Mouse (Mus musculus): ENCODE measurements around the gene Gpc6. TPM values are rescaled to one million over a fixed set of nuclear protein-coding genes. Genes with fewer than 3 reads are reported as not detected.

Gpc6 gene
- total RNA-seq, 2 experiments from 2014 or later: 27.4 to 32.7 TPM

DNA sequence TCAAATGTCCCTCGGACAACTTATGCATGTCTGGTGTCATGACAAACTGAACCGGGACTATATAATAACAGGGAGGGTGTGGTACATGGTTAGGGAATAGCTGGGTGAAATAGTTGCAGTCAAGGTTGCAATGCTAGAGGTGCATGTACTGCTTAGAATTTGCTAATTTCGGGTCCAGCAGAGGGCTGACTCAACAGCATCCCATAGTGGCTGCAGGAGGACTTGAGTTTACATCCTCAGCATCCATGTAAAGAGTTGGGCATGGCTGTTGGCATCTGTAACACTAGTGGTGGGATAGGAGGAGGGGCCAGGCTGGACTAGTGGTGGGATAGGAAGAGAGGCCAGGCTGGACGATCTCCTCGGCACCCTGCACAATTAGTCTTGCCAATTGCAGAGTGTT, 565.4 kb downstream of the Gpc6 start:
- intact Hi-C loops (cut with DNase I): no loop called here
- DNase-seq (ENCODE audit: extremely low spot score in 1 of 2, low spot score in 2 of 2): no peak

DNA sequence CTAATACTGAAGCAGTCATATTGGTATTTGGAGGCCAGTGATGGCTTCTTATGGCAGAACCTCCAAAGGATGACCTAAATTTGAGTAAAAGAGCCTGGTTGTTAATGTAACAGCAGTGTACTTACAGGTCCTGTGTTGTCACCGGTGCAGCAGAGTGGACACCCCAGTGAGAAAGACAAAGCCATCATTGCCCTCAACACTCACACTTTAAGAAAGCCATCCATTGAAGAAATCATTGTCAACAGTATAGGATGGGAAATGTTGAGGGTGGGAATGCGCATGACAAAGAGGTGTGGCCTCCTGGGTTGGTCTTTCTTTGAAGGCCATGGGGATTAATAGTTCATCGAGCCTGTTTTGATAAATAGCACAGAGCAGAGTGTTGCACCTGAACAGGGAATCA, 570.0 kb downstream of the Gpc6 start:
- intact Hi-C loops (cut with DNase I): no loop called here
- no peak for DNase-seq (ENCODE audit: extremely low spot score in 1 of 2, low spot score in 2 of 2)

DNA sequence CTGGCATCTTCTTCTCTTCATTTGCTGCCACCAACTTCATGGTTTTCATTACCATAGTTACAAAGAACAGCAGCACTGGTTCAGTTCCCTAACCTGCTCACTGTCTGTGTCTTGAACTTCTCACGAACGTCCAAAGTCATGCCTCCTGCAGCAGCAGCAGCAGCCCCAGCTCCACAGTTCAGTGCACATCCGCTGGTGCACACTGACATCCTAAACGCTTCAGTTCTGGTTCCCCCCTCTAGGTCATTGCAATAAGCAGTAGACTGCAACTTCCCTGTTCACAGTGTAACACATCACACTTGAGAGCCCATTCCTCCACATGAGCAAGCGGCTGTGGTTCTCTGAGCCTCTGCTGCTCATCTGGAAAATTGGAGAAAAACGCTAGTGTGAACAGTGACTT, 573.7 kb downstream of the Gpc6 start:
- DNase-seq (ENCODE audit: extremely low spot score in 1 of 2, low spot score in 2 of 2): no peak
- intact Hi-C loops (cut with DNase I): no loop called here

DNA sequence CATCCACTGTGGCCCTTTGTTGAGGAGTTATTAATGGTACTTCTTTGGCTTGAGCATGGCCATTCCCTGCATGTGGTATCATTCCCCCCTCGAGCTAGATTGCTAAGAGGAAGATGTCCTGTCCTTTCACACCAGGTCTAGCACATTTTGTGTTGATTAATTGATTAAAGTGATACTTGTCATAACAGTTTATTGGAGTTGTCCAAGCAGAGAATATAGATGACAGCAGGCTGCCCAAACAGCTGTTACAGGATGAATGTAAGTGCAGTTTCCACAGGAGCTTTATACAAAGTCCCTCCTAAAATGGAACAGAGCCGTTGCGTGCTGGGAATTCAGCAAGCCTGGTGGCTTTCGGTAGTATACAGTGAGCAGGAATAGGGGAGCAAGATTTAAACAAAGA, 574.2 kb downstream of the Gpc6 start:
- intact Hi-C loops (cut with DNase I): no loop called here
- no peak for DNase-seq (ENCODE audit: extremely low spot score in 1 of 2, low spot score in 2 of 2)

DNA sequence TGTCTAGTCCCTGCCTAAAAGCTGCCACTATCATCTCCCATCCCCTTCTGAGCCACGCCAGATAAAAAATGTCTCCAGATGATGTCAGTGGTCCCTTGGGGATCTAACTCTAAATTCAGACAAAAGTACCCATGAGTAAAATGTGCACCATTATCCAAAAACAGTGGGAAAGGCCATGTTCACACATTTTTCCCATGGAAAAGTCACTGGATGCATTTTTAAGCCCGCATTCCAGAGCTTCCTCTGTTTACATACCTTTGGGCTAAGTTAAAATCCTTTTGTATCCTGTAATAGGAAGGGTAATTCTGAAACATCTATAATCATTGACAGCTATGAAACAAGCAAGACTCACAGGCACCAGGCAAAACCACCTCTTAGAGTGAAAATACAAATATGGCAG, 589.7 kb downstream of the Gpc6 start:
- intact Hi-C loops (cut with DNase I): no loop called here
- DNase-seq (ENCODE audit: extremely low spot score in 1 of 2, low spot score in 2 of 2): no peak

DNA sequence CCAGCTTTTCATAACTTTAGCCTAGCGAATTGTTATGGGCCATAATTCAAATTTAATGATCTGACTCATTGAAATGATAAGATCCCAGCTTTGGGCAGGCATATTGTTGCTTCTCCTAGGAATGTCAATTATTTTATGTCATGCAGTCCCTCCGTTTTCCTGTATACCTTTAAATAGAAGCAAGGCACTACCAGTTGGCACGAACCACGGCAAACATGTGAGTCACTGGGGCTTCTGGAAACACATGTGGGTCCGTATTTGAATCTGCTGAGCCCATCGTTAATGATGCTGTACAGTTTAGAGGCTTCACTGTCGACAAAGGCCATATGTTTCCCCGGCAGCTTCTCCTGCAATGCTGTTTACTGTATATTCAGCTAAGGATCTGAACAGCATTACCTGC, 594.5 kb downstream of the Gpc6 start:
- DNase-seq (ENCODE audit: extremely low spot score in 1 of 2, low spot score in 2 of 2): peak in 1 of 2 experiments; percentile 17

DNA sequence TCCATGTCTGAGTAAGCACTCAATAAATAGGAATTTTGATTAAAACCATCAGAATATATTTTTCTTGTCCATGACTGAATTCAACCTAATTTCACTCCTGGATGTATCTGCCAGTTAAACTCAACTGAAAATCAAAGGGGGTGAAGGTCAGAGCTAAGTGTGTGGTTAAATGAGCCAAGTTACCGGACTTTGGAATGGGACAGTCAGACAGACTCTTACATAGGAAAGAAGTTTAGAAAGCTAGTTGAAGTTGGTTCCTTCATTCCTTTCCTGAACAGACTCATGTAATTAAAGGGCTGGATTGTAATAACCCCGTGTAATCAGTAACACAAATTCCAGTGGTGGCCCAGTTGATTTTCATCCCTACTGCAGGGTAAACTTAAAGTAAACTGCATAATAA, 595.6 kb downstream of the Gpc6 start:
- no peak for DNase-seq (ENCODE audit: extremely low spot score in 1 of 2, low spot score in 2 of 2)
- intact Hi-C loops (cut with DNase I): no loop called here

More for the DNA sequence above, 594.5 kb downstream of the Gpc6 start:
- intact Hi-C loops (cut with DNase I): no loop called here

DNA sequence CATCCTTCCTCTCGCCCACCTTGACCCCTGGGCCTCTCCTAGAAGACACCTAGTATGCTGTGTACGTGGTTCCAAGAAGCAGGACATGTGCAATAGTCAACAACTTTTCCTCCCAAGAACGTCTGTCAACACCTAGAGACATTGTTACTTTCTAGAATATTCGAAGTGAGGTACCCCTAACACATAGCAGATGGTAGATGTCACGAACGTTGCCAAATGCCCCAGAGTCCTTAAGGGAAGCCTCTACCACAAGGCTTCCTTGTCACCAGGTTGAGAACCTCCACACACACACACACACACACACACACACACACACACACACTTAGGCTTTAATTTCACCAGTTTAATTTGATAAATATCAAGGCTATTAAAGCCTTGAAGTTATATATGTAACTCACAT, 600.0 kb downstream of the Gpc6 start:
- intact Hi-C loops (cut with DNase I): no loop called here
- no peak for DNase-seq (ENCODE audit: extremely low spot score in 1 of 2, low spot score in 2 of 2)

DNA sequence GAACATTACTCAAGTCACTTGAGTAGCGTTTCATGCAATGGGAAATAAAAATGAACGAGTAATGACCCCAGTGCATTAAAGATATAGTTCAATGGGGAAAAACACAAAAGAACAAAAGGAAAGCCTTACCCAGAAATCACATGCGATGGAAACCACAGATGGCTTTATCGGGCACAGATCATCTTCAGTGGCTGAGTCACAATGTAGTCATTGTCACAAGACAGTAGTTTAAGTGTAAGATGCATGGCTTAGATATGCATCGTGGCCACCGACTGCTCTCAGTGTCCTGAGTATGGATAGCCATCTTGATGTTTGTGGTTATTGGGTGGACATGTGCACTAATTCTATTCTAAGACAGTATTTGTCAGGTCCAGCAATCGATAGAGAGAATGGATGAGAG, 601.9 kb downstream of the Gpc6 start:
- intact Hi-C loops (cut with DNase I): no loop called here
- DNase-seq (ENCODE audit: extremely low spot score in 1 of 2, low spot score in 2 of 2): no peak

DNA sequence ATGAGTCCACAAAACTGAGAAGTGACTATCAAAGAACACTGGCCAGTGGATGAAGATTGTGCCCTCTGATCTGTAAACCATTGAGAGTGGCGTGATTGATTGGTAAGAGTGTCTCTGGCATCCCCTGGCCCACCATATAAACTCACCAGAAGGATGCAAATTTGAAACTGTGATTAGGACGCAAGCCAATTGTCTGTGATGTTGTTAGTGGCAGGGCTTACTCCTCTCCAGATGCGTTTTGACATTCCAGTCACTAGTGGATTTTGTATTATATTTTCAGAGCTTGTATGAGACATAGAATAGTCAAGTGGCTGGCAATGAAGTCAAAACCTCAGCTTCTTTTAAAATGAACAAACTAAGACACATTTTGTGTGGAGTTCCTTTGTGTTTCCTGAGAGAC, 604.3 kb downstream of the Gpc6 start:
- DNase-seq (ENCODE audit: extremely low spot score in 1 of 2, low spot score in 2 of 2): no peak
- intact Hi-C loops (cut with DNase I): no loop called here

DNA sequence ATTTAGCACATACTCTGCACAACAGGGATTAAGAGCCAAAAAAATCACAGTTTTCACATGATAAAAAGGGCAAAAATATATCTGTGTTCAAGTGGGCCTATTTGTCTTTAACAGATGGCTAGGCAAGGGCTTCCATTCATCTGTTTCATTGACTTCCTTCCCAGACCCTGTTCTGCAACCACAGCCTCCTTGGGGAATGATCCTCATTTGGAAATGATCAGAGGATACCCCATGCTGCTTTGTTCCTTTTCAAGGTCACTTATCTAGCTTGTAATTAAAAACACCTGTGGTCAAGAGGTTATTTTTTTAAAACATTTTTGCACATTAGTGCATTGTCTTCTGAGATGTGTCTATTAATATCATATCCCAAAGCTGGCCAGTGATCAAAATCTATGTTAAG, 627.7 kb downstream of the Gpc6 start:
- no peak for DNase-seq (ENCODE audit: extremely low spot score in 1 of 2, low spot score in 2 of 2)
- intact Hi-C loops (cut with DNase I): no loop called here

DNA sequence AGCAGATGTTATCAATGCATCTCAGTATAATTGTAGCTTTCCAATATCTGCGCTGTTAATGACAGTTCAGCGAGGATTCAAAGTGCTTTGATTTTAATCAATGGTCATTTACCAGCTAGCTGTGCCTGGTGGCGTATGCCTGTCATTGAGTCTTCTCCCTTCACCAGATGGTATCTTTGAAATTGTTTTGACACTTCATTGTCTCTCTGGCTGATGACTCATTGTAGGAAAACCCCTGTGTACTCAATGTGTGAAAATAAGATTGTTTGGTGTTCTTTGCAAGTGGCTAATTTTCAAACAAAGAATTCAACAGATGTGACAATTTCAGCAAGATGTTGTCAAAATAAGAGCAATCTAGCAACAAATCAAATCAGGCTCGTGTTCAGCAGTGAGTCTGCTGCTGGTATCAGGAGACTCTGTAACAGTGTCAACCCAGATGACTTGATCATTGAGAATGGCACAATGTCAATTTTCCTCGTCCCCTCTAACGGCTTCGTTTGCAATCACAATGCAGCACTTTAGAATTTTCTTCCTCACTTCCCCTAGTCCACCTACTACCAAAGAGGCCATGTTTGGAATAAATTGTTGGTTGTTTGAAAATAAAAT, 631.7 kb downstream of the Gpc6 start:
- intact Hi-C loops (cut with DNase I): no loop called here
- DNase-seq (ENCODE audit: extremely low spot score in 1 of 2, low spot score in 2 of 2): no peak

DNA sequence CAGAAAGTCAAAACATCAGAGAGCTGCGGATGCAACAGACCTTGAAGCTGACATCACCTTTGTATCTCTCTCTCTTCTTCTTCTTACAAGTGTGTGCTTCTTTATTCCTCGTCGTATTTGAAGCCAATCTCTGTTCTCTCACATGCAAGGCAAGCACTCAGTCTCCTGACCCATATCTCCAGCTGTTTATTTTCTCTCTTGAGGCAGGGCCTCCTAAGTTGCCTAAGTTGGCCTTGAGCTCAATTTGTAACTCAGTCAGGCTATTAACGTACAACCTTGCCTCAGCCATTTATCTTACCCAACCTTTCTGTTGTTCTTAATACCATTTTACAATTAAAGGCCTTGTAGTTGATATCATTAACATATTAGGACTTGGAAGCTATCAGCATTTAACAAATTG, 637.0 kb downstream of the Gpc6 start:
- no peak for DNase-seq (ENCODE audit: extremely low spot score in 1 of 2, low spot score in 2 of 2)
- intact Hi-C loops (cut with DNase I): no loop called here

DNA sequence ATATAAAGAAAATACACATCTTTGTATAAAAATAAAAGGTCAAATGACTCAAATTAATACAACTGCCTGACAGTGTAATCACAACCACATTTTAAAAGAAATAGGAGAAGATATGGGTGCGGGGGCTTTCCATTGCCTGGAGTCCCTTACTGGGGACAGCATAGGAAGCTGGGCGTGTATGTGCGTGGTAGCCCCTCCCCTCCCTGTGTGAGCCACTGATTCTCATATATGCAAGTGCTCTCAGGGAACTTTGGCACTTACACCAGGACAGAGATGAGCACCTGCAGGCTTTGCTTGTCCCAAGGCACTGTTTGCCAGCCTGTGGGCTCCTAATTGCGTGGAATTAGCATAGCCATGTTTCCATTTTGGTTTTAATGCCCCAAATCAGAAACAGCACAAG, 644.2 kb downstream of the Gpc6 start:
- intact Hi-C loops (cut with DNase I): no loop called here
- no peak for DNase-seq (ENCODE audit: extremely low spot score in 1 of 2, low spot score in 2 of 2)

DNA sequence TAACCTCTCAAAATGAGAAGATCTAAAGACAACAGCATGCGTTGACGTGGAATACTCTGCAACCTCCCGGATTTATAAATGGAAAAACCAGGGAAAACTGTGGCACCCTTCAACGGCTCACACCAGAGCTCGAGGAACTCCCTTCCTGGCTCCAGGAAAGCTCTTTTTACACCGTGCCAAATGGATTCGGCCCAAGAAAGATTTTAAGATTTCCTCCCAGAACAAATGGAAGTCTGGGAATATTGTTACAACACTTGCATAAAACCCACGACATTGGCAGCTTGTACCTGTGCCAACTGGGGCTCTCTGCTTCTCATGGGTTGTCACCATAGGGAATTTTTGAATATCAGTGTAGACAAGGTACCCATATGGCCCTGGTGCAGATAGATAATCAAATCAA, 647.1 kb downstream of the Gpc6 start:
- DNase-seq (ENCODE audit: extremely low spot score in 1 of 2, low spot score in 2 of 2): peak; percentile 31 to 38

DNA sequence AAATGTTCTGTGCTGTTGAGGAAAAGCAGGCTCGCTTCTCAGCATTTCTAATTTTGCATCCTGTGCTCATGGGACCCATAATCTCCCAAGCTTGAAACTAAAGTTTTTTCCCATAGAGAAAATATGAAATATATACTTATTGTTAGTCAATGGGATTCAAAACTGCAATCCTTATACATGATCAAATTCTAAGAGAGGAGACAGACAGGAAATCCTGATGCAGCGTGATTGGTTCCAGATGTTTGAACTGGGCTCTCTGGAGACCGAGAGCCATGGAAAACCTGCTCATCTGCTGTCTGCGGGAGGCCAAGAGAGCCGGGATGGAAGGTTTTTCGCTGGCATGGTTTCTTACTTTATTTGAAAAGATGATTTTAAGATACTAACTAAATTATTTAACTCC, 649.1 kb downstream of the Gpc6 start:
- intact Hi-C loops (cut with DNase I): no loop called here
- no peak for DNase-seq (ENCODE audit: extremely low spot score in 1 of 2, low spot score in 2 of 2)

More for the DNA sequence above, 647.1 kb downstream of the Gpc6 start:
- intact Hi-C loops (cut with DNase I): no loop called here

DNA sequence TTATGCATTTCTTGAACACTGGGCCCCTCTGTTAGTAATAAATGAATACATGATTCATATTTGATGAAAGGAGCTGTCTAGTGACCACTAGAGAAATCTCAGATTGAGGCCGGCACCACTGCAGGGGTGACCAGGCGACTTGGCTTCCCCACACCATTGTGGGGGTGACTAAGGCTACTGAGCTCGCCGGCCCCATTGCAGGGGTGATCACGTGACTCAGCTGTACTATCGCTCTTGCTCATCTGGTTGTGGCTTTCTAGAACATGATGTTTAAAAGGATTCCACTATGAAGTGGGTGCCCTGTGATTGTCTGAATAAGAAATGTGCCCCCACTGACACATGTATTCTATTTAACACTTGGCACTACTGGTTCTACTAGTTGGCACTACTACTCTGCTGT, 656.6 kb downstream of the Gpc6 start:
- no peak for DNase-seq (ENCODE audit: extremely low spot score in 1 of 2, low spot score in 2 of 2)
- intact Hi-C loops (cut with DNase I): no loop called here

DNA sequence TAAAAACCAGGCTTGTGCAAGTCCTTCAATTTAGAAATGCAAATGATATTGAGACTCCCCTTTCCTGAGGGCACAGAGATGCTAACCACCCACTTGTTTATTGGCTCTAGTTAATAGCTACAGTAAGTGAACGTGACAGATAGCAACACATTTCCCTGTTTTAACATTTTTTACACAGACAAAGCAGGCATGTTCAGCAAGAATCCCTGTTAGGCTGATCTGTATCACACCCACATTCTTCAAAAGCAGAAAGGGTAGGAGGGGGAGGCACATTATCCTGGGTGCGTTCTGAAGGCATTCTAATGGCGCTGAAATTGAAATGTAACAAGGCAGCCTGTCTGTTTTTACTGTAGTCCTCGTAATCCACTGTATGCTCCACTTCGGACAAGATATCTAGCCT, 674.6 kb downstream of the Gpc6 start:
- intact Hi-C loops (cut with DNase I): no loop called here
- no peak for DNase-seq (ENCODE audit: extremely low spot score in 1 of 2, low spot score in 2 of 2)

DNA sequence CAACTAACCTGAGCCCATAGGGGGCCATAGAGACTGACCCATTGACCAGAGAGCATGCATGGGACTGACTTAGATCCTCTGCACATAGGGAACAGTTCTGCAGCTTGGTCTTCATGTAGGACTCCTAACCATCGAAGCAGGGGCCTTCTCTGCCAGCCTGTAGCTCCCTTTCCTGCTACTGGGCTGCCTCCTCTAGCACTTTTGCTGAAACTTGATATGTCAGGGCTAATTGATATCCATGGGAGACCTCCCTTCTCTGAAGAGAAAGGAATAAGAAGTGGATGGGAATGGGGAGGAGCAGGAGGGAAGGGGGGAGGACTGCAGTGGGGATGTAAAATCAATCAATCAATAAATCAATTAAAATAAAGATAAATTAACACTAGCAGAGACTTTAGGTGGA, 678.7 kb downstream of the Gpc6 start:
- DNase-seq (ENCODE audit: extremely low spot score in 1 of 2, low spot score in 2 of 2): no peak
- intact Hi-C loops (cut with DNase I): no loop called here

DNA sequence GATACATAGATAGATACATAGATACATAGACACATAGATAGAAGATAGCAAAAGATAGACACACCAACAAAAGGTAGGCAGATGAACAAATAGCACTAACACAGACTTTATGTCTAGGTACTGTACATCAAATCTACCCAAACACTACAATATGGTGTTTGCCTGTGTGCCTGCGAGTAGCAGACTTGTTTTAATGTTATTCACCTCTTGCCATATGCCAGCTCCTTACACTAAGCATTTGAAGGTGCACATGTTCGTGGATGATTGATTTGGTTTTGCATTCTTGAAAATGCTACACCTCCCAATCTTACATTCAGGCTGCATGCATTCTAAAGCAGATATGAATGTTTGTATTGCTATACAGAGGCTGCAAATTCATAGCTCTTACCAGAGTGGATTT, 680.6 kb downstream of the Gpc6 start:
- DNase-seq (ENCODE audit: extremely low spot score in 1 of 2, low spot score in 2 of 2): no peak
- intact Hi-C loops (cut with DNase I): no loop called here

DNA sequence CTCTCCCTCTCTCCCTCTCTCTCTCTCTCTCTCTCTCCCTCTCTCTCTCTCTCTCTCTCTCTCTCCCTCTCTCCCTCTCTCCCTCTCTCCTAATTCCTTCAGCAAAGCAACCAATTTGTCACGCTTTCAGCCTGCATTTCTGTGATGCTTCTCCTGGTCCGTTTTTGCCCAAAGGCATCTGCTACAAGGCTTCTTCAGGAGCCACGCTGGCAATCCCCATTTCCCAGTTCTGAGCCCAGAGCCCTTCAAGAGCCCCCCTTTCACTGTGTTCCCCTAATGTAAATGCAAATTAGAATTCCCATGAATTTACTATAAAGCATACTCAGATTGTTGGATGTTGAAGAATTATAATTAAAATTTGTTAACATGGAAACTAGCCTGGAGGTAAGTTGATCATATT, 686.0 kb downstream of the Gpc6 start:
- no peak for DNase-seq (ENCODE audit: extremely low spot score in 1 of 2, low spot score in 2 of 2)
- intact Hi-C loops (cut with DNase I): no loop called here
